Mouse (Mus musculus): ENCODE results near the gene Gpc6. TPM values are rescaled to one million over a fixed set of nuclear protein-coding genes. Genes with fewer than 3 reads are reported as not detected.

The Gpc6 gene
- polyA plus RNA-seq, 1 experiment from 2014 or later = 37.6 TPM

DNA sequence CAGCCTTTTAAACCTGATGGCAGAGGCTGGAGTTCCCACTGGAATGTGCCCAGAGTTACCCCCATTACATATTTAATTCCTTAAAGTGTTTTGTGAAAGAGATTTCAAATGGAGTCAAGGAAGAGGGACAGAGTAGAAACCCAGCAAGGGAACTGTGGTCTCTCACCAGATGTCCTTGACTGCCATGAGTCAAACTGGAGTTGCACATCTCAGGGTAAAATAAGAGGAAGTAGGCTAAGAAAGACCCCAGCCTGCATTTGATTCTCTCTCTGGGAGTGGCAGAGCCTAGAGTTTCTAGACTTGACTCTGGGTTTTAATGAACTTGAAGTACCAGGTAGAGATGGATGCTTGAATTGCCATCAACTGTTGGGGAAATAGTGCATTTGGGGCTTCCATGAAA, 946.2 kb downstream of the Gpc6 start:
- ATAC-seq = no peak
- Histone ChIP-seq H3K27me3 (replicated peaks) (no peaks in the 10 kb centered on the region), H3K9me3 (no peaks in the 10 kb centered on the region), H3K4me1 (replicated peaks) (no peaks in the 10 kb centered on the region), H3K4me2 (replicated peaks) (no peak overlapping the region), H3K9ac (no peak overlapping the region), H3K36me3 (no peaks in the 10 kb centered on the region), H3K27ac (no peak overlapping the region), H3K4me3 (replicated peaks) (no peak overlapping the region)

DNA sequence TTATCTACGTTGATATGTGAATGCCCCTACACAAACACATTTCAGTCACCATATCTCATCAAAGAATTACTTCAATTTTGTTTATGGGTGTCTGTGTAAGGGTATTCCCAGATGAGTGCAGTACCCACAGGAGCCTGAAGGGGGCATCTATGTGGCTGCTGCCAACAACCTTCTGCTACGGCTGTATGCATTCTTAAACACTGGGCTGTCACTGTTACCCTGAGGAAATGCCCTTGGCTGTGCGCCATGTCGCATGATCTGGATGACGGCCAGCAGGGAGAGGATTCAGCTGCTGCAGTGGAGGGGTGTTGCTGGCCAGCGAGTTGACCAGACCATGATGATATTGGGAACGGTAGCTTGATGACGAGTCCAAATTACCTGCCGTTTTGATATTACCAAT, 954.2 kb downstream of the Gpc6 start:
- WGBS = 78% methylated on average over 9 of the region's 9 CpGs
- Histone ChIP-seq H3K9ac (no peak overlapping the region), H3K4me3 (replicated peaks) (no peak overlapping the region), H3K27ac (no peak overlapping the region), H3K27me3 (replicated peaks) (no peaks in the 10 kb centered on the region), H3K4me1 (replicated peaks) (no peaks in the 10 kb centered on the region), H3K36me3 (no peaks in the 10 kb centered on the region), H3K4me2 (replicated peaks) (no peak overlapping the region), H3K9me3 (no peaks in the 10 kb centered on the region)
- ATAC-seq = no peak

DNA sequence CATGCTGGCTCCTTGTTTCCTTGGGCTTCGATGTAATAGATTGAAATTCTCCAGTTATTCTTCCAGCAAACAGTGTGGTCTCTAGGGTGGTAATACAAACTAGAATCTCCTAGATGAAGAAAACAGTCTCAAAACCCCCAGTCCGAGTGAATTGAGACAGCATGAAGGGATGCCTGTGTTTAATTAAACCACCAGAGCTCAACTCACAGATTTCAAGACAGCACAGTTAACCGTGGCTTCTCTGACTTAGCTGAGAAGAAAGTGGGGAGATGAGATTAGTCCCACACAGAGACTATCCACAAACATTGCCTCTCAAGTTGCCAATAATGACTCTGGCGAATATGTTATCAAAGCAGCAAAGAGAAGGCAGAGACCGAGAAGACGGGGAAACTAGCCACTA, 956.0 kb downstream of the Gpc6 start:
- no peaks in the 10 kb centered on the region for H3K27me3 ChIP-seq (replicated peaks)
- no peak overlapping the region for H3K9ac ChIP-seq
- no peaks in the 10 kb centered on the region for H3K36me3 ChIP-seq
- no peak overlapping the region for H3K4me3 ChIP-seq (replicated peaks)
- H3K27ac ChIP-seq = no peak overlapping the region
- H3K4me1 ChIP-seq (replicated peaks) = no peaks in the 10 kb centered on the region
- no peaks in the 10 kb centered on the region for H3K9me3 ChIP-seq
- 72% methylated on average over 6 of the region's 6 CpGs for WGBS
- no peak overlapping the region for H3K4me2 ChIP-seq (replicated peaks)
- ATAC-seq = no peak

DNA sequence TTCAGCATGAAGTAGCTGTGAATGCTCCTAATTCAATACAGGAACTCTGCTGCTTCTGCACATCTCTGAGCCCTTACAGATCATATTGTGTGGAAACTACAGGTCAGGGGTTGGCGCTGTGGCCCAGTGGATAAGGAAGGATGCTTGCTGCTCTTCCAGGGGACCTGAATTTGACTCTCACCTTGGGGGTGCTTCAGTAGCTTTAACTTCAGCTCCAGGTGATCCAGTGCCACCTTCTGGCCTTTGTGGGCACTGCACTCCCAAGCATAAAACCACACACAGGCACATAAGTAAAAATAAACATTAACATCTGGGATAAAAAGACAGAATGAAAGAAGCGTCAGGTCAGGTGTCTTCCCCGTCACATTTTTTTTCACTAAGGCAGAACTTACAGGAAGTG, 957.1 kb downstream of the Gpc6 start:
- 63% methylated on average over 3 of the region's 3 CpGs for WGBS
- Histone ChIP-seq H3K36me3 (no peaks in the 10 kb centered on the region), H3K4me1 (replicated peaks) (no peaks in the 10 kb centered on the region), H3K27me3 (replicated peaks) (no peaks in the 10 kb centered on the region), H3K4me3 (replicated peaks) (no peak overlapping the region), H3K27ac (no peak overlapping the region), H3K9me3 (no peaks in the 10 kb centered on the region), H3K9ac (no peak overlapping the region), H3K4me2 (replicated peaks) (no peak overlapping the region)
- no peak for ATAC-seq

DNA sequence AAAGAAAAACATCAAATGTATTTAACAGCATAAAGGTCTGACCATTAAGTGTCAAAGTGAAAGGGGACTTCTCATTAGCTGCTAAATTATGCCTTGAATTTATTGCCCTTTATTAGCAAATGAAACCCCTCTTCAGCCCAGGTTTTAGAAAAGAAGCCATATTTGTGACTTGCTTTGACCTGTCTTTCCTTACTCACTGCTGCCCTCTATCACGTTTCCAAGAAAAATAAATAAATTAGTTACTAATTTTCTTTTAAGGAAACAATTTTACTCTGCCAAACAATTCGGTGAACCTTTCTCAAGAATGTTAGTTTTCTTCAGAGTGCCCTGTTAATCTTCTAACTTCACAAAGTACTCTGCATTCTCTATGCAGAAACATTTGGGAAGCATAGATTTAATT, 964.5 kb downstream of the Gpc6 start:
- Histone ChIP-seq H3K27me3 (replicated peaks) (no peaks in the 10 kb centered on the region), H3K4me2 (replicated peaks) (no peak overlapping the region), H3K4me3 (replicated peaks) (no peak overlapping the region), H3K36me3 (no peaks in the 10 kb centered on the region), H3K27ac (no peak overlapping the region), H3K9ac (no peak overlapping the region), H3K9me3 (no peaks in the 10 kb centered on the region), H3K4me1 (replicated peaks) (no peaks in the 10 kb centered on the region)
- ATAC-seq = no peak
- 47% methylated on average over 2 of the region's 2 CpGs for WGBS

DNA sequence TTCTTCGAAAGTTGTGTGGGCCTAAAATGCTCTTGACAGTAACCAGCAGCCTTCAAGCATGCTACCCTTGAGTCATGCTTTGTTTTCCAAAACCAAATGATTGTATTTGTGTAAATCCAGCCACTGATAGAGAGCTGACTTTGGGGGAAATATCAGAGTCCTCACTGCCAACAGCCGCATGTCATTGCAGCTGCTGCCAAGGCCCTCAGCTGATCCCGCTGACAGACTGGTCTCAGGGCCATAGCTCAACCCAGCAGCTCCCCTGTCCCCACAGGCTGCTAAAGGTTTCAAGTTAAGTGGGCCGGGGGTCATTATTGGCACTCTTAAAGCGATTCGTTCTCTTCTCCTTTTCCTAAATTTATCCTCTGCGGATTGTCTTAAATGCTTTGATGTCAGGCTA, 966.3 kb downstream of the Gpc6 start:
- Histone ChIP-seq H3K27ac (no peak overlapping the region), H3K9ac (no peak overlapping the region), H3K9me3 (no peaks in the 10 kb centered on the region), H3K27me3 (replicated peaks) (no peaks in the 10 kb centered on the region), H3K4me1 (replicated peaks) (no peaks in the 10 kb centered on the region), H3K36me3 (no peaks in the 10 kb centered on the region), H3K4me2 (replicated peaks) (no peak overlapping the region), H3K4me3 (replicated peaks) (no peak overlapping the region)
- no peak for ATAC-seq
- WGBS = 72% methylated on average over 7 of the region's 7 CpGs

DNA sequence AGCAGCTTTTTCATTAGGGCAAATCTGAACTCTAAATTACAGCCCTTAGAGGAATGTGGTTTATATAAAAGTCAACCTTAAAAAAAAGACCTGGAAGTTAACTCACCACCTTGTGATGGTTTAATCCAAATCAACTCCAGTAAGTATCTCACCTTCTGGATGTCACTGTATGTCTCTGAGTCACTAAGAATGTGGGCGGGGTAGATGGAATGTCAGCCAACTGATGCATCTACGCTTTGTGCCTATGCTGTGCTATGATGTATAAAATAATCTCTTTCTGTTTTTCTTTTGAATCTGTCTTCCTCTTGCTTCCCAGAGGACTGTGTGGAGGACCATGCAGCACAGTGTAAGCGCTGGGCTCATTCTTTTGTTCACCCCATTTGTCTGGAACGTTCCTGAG, 966.9 kb downstream of the Gpc6 start:
- Histone ChIP-seq H3K4me3 (replicated peaks) (no peak overlapping the region), H3K27ac (no peak overlapping the region), H3K9ac (no peak overlapping the region), H3K4me2 (replicated peaks) (no peak overlapping the region), H3K36me3 (no peaks in the 10 kb centered on the region), H3K27me3 (replicated peaks) (no peaks in the 10 kb centered on the region), H3K9me3 (no peaks in the 10 kb centered on the region), H3K4me1 (replicated peaks) (no peaks in the 10 kb centered on the region)
- ATAC-seq = no peak
- WGBS = 76% methylated on average over 4 of the region's 4 CpGs

DNA sequence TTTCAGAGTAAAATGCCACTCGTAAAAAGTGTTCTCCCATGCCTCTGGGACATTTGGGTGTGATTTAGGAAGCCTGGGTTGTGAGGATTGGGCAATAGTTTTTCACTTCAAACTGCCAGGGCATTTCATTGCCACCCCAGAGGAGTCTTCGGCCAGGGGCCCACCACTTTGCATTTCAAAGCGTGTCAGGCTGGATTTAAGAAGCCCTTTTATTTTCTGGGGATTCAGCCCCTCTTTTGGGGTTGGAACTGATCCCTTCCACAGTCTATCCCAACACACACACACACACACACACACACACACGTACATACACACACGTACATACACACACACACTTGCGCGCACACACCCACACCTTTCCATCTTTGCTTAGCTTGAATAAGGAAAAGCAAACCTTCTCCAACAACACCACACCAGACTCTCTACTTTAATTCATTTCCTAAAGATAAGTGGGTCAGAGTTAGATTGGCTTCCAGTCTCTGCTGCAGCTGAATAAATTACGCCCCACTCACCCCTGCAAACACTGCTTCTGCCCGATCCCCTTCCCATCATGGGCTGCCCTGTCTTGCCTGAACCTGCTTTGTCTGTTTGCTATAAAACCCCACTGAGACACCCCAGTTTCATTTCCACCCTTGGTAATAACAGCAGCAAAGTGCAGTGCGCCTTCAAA, 969.9 kb downstream of the Gpc6 start:
- no peaks in the 10 kb centered on the region for H3K36me3 ChIP-seq
- WGBS = 80% methylated on average over 10 of the region's 10 CpGs
- no peak overlapping the region for H3K4me3 ChIP-seq (replicated peaks)
- no peak overlapping the region for H3K9ac ChIP-seq
- H3K4me2 ChIP-seq (replicated peaks) = peak overlapping the region; percentile 34; the same call in 1 of the 2 replicates
- no peaks in the 10 kb centered on the region for H3K9me3 ChIP-seq
- H3K27me3 ChIP-seq (replicated peaks) = no peaks in the 10 kb centered on the region
- ATAC-seq = no peak
- H3K27ac ChIP-seq = no peak overlapping the region
- no peaks in the 10 kb centered on the region for H3K4me1 ChIP-seq (replicated peaks)

DNA sequence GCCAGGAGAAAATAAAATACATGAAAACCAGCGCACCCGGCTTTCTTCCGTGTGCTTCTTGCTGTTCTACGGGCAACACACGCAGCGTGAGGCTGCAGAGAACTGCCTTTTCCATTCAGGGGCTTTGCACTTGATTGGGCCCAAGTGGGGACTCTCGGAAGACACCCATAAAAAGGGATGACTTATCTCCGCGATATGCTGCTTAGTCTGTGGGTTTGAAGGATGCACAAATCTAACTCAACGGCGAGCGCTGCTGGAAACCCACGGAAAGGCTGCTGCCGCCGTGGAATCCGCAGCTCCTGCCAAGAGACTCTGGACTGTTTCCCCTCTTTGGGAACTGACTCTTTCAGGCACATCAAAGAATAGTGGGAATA, 970.4 kb downstream of the Gpc6 start:
- no peak overlapping the region for H3K27ac ChIP-seq
- peak; percentile 34; the same call in 1 of the 2 replicates for ATAC-seq

DNA sequence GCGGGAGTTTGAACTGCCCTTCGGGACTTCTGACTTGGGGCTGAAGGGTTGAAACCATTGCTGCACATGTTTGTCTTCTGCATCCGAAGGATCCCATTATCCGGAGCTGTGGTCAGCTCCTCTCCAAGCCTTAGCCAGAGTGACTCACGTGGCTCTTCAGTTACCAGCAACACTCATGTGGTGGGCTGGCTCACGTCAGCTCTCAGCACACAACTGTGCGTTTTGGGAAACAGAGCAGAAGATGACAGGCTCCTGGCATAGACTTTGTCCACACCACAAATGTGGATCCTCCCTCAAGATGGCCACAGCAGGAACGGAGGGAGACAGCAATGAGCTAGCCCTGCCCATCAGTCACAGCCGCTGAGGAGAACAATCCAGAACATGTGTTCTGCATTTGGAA, 979.2 kb downstream of the Gpc6 start:
- Histone ChIP-seq H3K9me3 (no peaks in the 10 kb centered on the region), H3K36me3 (no peaks in the 10 kb centered on the region), H3K4me2 (replicated peaks) (no peak overlapping the region), H3K9ac (no peak overlapping the region), H3K27ac (no peak overlapping the region), H3K4me3 (replicated peaks) (no peak overlapping the region), H3K27me3 (replicated peaks) (no peaks in the 10 kb centered on the region), H3K4me1 (replicated peaks) (0 out of 2 replicates have a peak, but pooled peaks cover 5% of the 10 kb centered on the region)
- 76% methylated on average over 9 of the region's 9 CpGs for WGBS
- no peak for ATAC-seq

More for the DNA sequence above, 970.4 kb downstream of the Gpc6 start:
- 69% methylated on average over 16 of the region's 16 CpGs for WGBS
- Histone ChIP-seq H3K4me1 (replicated peaks) (no peaks in the 10 kb centered on the region), H3K9me3 (no peaks in the 10 kb centered on the region), H3K9ac (no peak overlapping the region), H3K4me3 (replicated peaks) (no peak overlapping the region), H3K27me3 (replicated peaks) (no peaks in the 10 kb centered on the region), H3K36me3 (no peaks in the 10 kb centered on the region), H3K4me2 (replicated peaks) (peak overlapping the region; percentile 34; the same call in 1 of the 2 replicates)

DNA sequence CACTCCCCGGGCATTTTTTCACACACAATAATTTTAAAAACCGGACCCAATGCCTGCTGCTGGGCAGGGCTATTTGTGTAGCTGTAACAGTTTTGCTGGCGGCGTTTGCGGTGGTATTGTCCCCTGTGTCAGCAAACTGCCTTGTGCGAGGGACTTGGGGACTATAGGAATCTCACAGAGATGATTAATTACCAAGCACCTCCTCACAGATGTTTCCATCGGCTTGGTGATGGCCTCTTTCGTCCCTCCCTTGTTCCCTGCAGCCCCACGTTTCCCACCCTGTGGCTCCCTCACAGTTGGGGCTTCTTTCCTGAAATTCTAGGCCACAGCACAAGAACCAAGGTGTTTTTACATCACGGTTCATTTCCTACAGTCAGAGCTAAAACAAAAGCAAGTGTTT, 980.6 kb downstream of the Gpc6 start:
- Histone ChIP-seq H3K36me3 (no peaks in the 10 kb centered on the region), H3K4me2 (replicated peaks) (no peak overlapping the region), H3K9me3 (no peaks in the 10 kb centered on the region), H3K9ac (no peak overlapping the region), H3K27me3 (replicated peaks) (no peaks in the 10 kb centered on the region), H3K4me3 (replicated peaks) (no peak overlapping the region), H3K4me1 (replicated peaks) (0 out of 2 replicates have a peak, but pooled peaks cover 5% of the 10 kb centered on the region), H3K27ac (no peak overlapping the region)
- no peak for ATAC-seq
- WGBS = 55% methylated on average over 10 of the region's 10 CpGs

DNA sequence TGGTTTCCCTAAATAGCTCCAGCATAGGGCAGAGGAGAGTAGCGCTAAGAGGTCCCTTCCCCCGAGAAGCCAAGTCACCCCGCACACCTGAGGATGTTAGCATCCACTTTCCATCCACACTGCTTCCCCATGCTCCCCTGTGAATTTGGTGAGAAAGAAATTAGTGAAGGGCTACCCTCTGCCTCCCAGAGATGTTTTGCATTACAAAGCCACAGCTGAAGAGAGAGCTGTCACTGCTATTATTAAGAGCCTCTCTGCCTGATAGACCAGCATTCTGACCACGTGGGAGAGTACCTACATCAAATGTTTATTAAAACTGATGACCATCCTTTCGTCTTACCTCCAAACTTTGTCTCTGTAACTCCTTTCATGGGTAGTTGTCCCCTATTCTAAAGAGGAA, 981.2 kb downstream of the Gpc6 start:
- WGBS = 77% methylated on average over 5 of the region's 5 CpGs
- no peak for ATAC-seq
- 0 out of 2 replicates have a peak, but pooled peaks cover 5% of the 10 kb centered on the region for H3K4me1 ChIP-seq (replicated peaks)
- no peak overlapping the region for H3K27ac ChIP-seq
- no peaks in the 10 kb centered on the region for H3K9me3 ChIP-seq
- H3K4me3 ChIP-seq (replicated peaks) = no peak overlapping the region
- no peak overlapping the region for H3K4me2 ChIP-seq (replicated peaks)
- no peaks in the 10 kb centered on the region for H3K36me3 ChIP-seq
- no peaks in the 10 kb centered on the region for H3K27me3 ChIP-seq (replicated peaks)
- no peak overlapping the region for H3K9ac ChIP-seq

DNA sequence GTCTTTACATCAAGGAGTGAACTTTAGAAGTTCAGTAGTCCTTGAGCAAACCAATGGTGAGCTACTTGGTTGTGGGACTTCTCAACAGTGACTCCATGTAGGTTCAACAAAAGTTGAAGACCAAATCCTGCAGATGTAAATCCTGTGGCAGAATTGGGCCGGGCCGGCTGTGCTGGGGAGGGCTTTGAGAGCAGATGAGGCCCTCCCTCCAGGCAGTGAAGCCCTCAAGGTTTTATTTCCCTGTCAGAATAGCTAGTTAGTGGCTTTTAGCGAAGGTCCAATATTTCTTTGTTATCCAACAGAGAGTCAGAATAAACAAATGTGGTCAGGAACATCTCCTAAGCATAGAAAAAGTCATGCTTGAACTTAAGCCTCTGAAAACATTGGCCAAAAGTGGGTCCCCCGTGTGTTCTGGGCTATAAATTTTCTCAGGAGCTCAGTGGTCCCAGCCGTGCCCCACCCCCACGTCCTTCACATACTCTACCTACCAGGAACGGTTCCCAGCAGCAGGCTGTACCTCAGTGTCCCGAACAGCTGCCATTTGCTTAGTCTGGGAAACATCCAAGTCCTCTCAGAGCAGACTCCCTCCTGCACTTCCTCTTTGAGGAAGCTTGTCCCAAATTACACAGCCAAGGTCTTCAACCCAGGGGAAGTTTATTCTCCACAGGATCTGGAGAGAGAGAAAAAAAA, 983.3 kb downstream of the Gpc6 start:
- Histone ChIP-seq H3K9me3 (no peaks in the 10 kb centered on the region), H3K4me3 (replicated peaks) (no peak overlapping the region), H3K4me1 (replicated peaks) (0 out of 2 replicates have a peak, but pooled peaks cover 5% of the 10 kb centered on the region), H3K36me3 (no peaks in the 10 kb centered on the region), H3K27ac (no peak overlapping the region), H3K27me3 (replicated peaks) (no peaks in the 10 kb centered on the region), H3K9ac (no peak overlapping the region), H3K4me2 (replicated peaks) (no peak overlapping the region)
- WGBS = 40% methylated on average over 8 of the region's 8 CpGs
- ATAC-seq = peak; percentile 43; the same call in 1 of the 2 replicates

All from intestine, embryonic 15.5 days (tissue).